Mouse (Mus musculus) spleen, adult 2 months (tissue): ENCODE data around the gene Car11.

Experiments
- CTCF ChIP-seq: fragments of 200-500 bp; IDR thresholded peaks from 2 replicates; pipeline ENCODE4 v1.5.1; 2011; ENCODE audit warnings: mild to moderate bottlenecking, inconsistent platforms; ENCODE audit not compliant: insufficient read depth, insufficient read length, insufficient replicate concordance; ENCODE audit errors: extremely low read depth
- POLR2A ChIP-seq: fragments of 200-500 bp; IDR thresholded peaks from 2 replicates; pipeline ENCODE4 v1.6.1; 2011; ENCODE audit warnings: low read depth, low read length, inconsistent platforms

GRCm38 (mm10) chr7:45697894-45698293 lies 1.7 kb upstream of the Car11 start:
- TF ChIP-seq CTCF = no peak
- no peak for TF ChIP-seq POLR2A
